In the genomic region with DNA sequence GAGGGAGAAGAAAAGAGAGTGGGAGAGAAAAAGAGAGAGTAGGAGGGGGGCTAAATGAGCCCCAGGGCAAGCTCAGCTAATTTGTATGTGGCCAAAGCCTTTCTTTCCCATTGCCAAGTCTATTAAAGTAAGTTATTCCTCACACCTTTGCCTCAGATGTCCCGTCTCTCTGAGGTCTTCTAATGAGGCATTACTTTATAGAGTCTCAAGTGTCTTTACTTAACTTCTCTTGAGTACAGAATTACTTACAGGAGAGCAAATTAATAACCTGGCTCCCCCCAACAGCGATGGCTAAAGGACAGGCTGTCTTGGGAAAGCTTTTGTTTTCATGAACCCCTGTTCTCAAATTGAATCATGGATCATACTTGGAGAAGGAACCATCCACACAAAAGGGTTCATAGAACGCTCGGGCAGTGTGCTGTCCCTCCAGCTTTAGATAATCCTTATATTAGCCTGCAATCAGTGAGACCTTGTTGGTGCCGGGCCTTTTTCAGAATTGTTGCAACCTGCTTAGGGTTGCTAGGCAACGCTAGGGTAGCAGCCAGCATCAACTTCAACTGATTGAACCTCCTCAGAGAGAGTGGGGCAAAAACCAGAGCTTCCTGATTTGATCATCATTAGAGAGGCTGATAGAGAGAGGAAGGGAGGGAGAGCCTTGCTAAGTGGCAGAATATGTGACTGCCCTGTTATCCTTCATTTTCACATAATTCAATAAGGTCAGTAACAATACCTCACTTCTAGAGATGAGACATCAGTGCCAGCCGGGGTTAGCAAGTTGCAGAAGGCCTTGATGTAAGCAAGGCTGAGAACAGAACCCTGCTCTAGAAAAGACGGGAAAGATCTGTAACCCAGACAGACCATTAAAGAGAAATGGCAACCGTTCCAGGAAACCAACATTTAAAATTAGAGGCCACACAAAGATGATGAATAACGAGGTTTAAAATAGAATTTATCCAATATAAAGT, we compare ENCODE assay signal across 12 mouse cellular contexts.
DNase-seq lines count a peak whose midpoint lies in the region; ATAC-seq and TF ChIP-seq lines count a peak whose summit lies in the region.
"Had no signal": no experiment of that assay in that cellular context is flagged by ENCODE, and none has a peak within 500 bp of the region (broad histone marks: within the 10 kb centered on the region; RNA-seq: fewer than 3 reads in every experiment).

No protein-coding gene starts in this region.

- TF ChIP-seq EP300 in heart, adult 2 months (IDR thresholded peaks at IDR 0.05; ENCODE audit: insufficient read depth, low read depth, low read length): no peak

- peak; percentile 71; the same call in 1 of the 2 replicates for ATAC-seq in hindbrain, embryonic 13.5 days (ENCODE audit: low FRiP score)
- peak; percentile 87 for ATAC-seq in midbrain, embryonic 13.5 days
- ATAC-seq in megakaryocyte, adult 5-6 weeks (ENCODE audit: poor library complexity, severe bottlenecking): no peak

- WGBS in hindbrain, embryonic 13.5 days: 57% methylated on average over 10 of the region's 10 CpGs
- WGBS in midbrain, embryonic 13.5 days: 30% methylated on average over 10 of the region's 10 CpGs
- 81% methylated on average over 10 of the region's 10 CpGs for WGBS in heart, adult 2 months

- peak; percentile 24 to 35 for DNase-seq in cerebellum, postnatal 14 days
- DNase-seq in cerebellum, adult 9-10 months: no peak
- peak; percentile 89 for DNase-seq in brain, embryonic 14.5 days (ENCODE audit: low read depth)
- no peak for DNase-seq in lung, postnatal 25 days (ENCODE audit: low spot score)
- DNase-seq in heart, adult 2 months: no peak
- DNase-seq: B cell, adult 2 months; cerebellum, adult 18-20 months; kidney, postnatal 36 days; liver, embryonic 13.5 days had no signal

- no peak overlapping the region for H3K9ac ChIP-seq in hindbrain, embryonic 13.5 days
- H3K9ac ChIP-seq in midbrain, embryonic 13.5 days (replicated peaks): no peak overlapping the region
- H3K9ac ChIP-seq in heart, adult 2 months (ENCODE audit: low read depth, low read length): no peak overlapping the region
- H3K9ac ChIP-seq: liver, embryonic 13.5 days had no signal

- no peaks in the 10 kb centered on the region for H3K79me2 ChIP-seq in heart, adult 2 months (replicated peaks; ENCODE audit: control insufficient read depth, insufficient read depth, low read length)

- peaks cover 17% of the 10 kb centered on the region for H3K4me1 ChIP-seq in hindbrain, embryonic 13.5 days (replicated peaks)
- peaks cover 20% of the 10 kb centered on the region for H3K4me1 ChIP-seq in midbrain, embryonic 13.5 days (replicated peaks)
- H3K4me1 ChIP-seq in heart, adult 2 months (ENCODE audit: control insufficient read depth, insufficient read depth, low read length): no peaks in the 10 kb centered on the region
- H3K4me1 ChIP-seq: liver, embryonic 13.5 days had no signal

- no peaks in the 10 kb centered on the region for H3K27me3 ChIP-seq in hindbrain, embryonic 13.5 days
- H3K27me3 ChIP-seq in midbrain, embryonic 13.5 days: no peaks in the 10 kb centered on the region
- no peaks in the 10 kb centered on the region for H3K27me3 ChIP-seq in heart, adult 2 months (ENCODE audit: control insufficient read depth, insufficient read depth, low read length)
- H3K27me3 ChIP-seq: liver, embryonic 13.5 days had no signal

- H3K4me3 ChIP-seq in hindbrain, embryonic 13.5 days: no peak overlapping the region
- H3K4me3 ChIP-seq in midbrain, embryonic 13.5 days (replicated peaks): no peak overlapping the region
- H3K4me3 ChIP-seq in heart, adult 2 months: no peak overlapping the region
- H3K4me3 ChIP-seq: liver, embryonic 13.5 days had no signal

- no peak overlapping the region for H3K4me2 ChIP-seq in hindbrain, embryonic 13.5 days
- peak overlapping the region; percentile 17; the same call in 1 of the 2 replicates for H3K4me2 ChIP-seq in midbrain, embryonic 13.5 days (replicated peaks)
- H3K4me2 ChIP-seq: liver, embryonic 13.5 days had no signal

- no peak for TF ChIP-seq CTCF in brain, embryonic 14.5 days (IDR thresholded peaks at IDR 0.05; ENCODE audit: borderline replicate concordance, extremely low read depth, insufficient read depth, insufficient read length)
- TF ChIP-seq CTCF in heart, adult 2 months (IDR thresholded peaks at IDR 0.05): no peak

- H3K27ac ChIP-seq in hindbrain, embryonic 13.5 days: 0 out of 2 replicates have a peak overlapping the region, but pooled peaks have one; percentile 35
- peak overlapping the region; percentile 40; the same call in 1 of the 2 replicates for H3K27ac ChIP-seq in midbrain, embryonic 13.5 days
- no peak overlapping the region for H3K27ac ChIP-seq in heart, adult 2 months
- H3K27ac ChIP-seq: liver, embryonic 13.5 days had no signal

- no peaks in the 10 kb centered on the region for H3K9me3 ChIP-seq in hindbrain, embryonic 13.5 days
- H3K9me3 ChIP-seq in midbrain, embryonic 13.5 days: no peaks in the 10 kb centered on the region
- H3K9me3 ChIP-seq: liver, embryonic 13.5 days had no signal

- intact Hi-C loops in heart, adult 2 months (cut with DNase I): no loop called here

- H3K36me3 ChIP-seq in hindbrain, embryonic 13.5 days: peaks cover 12% of the 10 kb centered on the region
- H3K36me3 ChIP-seq in midbrain, embryonic 13.5 days: no peaks in the 10 kb centered on the region
- no peaks in the 10 kb centered on the region for H3K36me3 ChIP-seq in heart, adult 2 months (ENCODE audit: control insufficient read depth, insufficient read depth, low read length)
- H3K36me3 ChIP-seq: liver, embryonic 13.5 days had no signal

- TF ChIP-seq POLR2A in brain, embryonic 14.5 days (IDR thresholded peaks at IDR 0.05; ENCODE audit: borderline replicate concordance, extremely low read depth, insufficient read depth, insufficient read length, poor library complexity, severe bottlenecking): no peak
- TF ChIP-seq POLR2A in heart, adult 2 months (IDR thresholded peaks at IDR 0.05; ENCODE audit: insufficient read depth, low read depth, low read length): no peak

Comparison
In these comparisons a context has a peak if more than half of its experiments do, and no peak if none do; other contexts are left out.
1. DNase-seq: peak in cerebellum, postnatal 14 days (2 of 2) and brain, embryonic 14.5 days (single experiment); none in cerebellum, adult 9-10 months (single experiment), lung, postnatal 25 days (single experiment) and heart, adult 2 months (0 of 2).